Mouse (Mus musculus): ENCODE measurements around the gene Igfn1.
A peak's percentile ranks its signal among the peaks of the same experiment; 100 is the strongest.

The Igfn1 gene

GRCm38 (mm10) chr1:136007211-136008158 lies 1.3 kb upstream of the Igfn1 start, which contains the start of gene Tmem9:
Gene Tmem9 (plus strand): TSS chr1:136008150.
- DNase-seq (ENCODE audit: low spot score in 2 of 2) = peak; percentile 31 to 54

GRCm38 (mm10) chr1:136001438-136001837 lies 4.7 kb downstream of the Igfn1 start:
- no peak for DNase-seq (ENCODE audit: low spot score in 2 of 2)

DNA sequence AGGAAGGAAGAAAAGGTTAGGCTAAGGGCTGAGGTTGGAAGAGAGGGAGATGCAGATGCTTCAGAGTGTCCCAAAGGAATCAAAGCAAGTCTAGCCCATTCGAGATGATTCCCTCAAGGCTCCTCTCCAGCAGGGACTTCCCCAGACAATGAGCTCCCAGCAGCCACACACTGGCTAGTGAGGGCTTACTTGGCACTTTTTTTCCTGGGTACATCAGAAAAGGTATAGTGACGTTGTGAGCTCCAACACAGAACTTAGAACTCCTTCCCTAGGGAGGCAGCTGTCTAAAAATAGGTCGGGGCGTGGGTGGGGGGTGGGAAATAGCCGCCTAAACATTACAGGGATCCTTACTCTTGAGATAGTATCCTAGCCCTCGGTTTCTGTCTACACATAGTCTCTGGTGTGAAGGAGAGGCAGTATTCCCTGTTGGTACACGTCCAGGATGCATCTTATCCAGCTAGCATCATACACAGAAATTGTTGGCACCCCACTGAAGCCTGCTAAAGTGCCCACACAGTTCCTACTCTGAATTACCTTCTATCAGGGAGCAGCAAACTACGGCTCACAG lies 6.3 kb downstream of the Igfn1 start:
- no peak for DNase-seq (ENCODE audit: low spot score in 2 of 2)

DNA sequence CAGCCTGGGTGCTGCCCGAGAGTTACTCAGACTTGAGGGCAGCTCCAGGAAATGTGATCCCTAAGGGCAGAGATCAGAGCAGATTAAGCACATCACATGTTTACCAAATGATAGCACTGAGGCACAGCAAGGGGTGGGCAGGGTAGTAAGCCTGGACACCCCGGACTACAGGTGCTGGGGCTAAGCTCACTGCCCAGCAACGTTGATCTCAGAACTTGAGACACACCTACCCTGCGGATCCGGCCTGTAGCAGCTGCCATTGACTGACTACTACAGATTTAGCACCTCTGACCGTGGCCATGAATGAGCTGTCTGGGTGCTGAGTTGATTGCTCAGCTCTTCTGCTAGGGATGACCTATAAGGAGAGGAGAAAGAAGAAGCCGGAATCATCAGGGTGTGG lies 8.6 kb downstream of the Igfn1 start:
- DNase-seq (ENCODE audit: low spot score in 2 of 2) = no peak

DNA sequence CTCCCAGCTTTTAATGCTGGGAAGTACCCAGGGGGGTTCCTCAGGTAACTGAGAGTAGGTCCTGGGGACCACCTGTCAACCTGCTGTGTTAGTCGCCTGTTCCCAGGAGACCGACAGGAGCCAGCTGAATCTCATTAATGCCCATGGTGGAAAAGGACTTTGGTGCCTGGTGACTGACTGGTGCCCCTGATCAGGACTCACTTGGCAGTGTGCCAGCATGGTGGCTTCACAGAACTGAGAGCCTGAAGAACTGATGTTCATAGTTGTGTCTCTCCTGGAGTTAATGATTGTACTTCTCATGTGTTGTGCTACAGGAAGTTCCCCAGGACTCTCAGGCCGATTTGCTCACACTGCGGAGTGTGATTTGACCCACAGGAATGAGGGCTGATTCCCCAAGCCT lies 12.7 kb downstream of the Igfn1 start:
- DNase-seq (ENCODE audit: low spot score in 2 of 2) = no peak

- no peak for DNase-seq (ENCODE audit: low spot score in 2 of 2)
Measured at GRCm38 (mm10) chr1:135989876-135990275, 16.3 kb downstream of the Igfn1 start.

DNA sequence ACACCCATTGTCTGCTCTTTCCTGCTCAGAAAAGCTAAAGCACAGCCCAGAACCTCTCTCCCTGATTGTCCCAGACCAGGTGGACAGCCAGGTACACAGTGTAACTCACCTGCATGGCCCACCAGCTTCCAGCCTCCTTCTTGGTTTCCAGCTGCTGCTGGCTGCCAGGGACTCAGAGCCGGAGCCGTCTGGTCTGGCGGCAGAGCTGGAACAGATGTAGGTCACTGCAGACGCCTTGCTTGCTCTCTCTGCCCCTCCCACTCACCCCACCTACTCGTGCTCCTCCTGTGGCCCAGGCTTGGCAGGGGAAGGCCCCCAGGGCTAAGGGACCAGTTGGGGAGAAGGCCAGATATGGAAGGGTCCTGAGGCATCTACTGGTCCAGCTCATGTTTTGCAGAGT lies 22.0 kb downstream of the Igfn1 start:
- no peak for DNase-seq (ENCODE audit: low spot score in 2 of 2)

GRCm38 (mm10) chr1:135972576-135972975 lies 33.6 kb downstream of the Igfn1 start:
- no peak for DNase-seq (ENCODE audit: low spot score in 2 of 2)

DNA sequence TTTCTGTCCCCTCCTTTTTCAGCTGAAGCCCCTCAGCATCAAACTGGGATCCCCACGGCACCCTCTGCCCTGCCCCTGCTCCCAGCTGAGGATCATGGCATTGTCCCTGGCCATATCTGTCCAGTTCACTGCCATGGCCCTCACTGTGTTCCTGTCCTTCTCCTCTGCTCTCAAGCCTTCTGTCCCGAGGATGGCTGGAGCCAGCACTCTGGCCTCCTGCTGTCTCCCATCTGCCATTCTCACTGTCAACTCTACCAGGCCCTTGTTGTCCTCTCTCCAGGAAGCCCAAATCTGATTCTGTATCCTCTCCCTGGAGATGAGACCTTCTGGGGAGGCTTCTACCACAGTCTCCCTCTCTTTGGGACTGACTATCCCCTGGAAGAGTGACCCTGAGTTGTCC lies 35.7 kb downstream of the Igfn1 start:
- DNase-seq (ENCODE audit: low spot score in 2 of 2) = no peak

- no peak for DNase-seq (ENCODE audit: low spot score in 2 of 2)
Measured at GRCm38 (mm10) chr1:135967739-135968138, 38.4 kb downstream of the Igfn1 start.

- peak in 1 of 2 experiments; percentile 34 for DNase-seq (ENCODE audit: low spot score in 2 of 2)
Measured at GRCm38 (mm10) chr1:135964561-135964960, 41.6 kb downstream of the Igfn1 start.

- no peak for DNase-seq (ENCODE audit: low spot score in 2 of 2)
Measured at GRCm38 (mm10) chr1:135963177-135963576, 43.0 kb downstream of the Igfn1 start.

GRCm38 (mm10) chr1:135958483-135958882 lies 47.7 kb downstream of the Igfn1 start:
- peak in 1 of 2 experiments; percentile 37 for DNase-seq (ENCODE audit: low spot score in 2 of 2)

DNA sequence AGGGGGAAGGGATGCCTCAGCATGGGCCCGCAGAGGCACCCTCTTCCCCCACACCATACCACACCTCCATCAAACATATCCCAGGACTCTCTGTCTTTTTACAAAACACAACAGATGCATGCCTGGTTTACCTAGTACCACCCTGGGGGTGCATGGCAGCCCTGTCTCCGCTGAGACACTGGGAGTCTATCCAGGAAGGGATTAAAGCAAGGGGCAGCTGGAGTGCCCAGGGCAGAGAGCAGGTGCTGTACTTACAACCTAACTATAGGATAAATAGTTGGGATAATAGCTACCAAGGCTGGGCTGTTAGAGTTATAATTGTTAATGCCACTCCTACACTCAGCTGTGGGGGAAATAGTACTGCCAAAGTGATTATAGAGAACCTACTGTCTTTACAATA lies 57.3 kb downstream of the Igfn1 start:
- no peak for DNase-seq (ENCODE audit: low spot score in 2 of 2)

DNA sequence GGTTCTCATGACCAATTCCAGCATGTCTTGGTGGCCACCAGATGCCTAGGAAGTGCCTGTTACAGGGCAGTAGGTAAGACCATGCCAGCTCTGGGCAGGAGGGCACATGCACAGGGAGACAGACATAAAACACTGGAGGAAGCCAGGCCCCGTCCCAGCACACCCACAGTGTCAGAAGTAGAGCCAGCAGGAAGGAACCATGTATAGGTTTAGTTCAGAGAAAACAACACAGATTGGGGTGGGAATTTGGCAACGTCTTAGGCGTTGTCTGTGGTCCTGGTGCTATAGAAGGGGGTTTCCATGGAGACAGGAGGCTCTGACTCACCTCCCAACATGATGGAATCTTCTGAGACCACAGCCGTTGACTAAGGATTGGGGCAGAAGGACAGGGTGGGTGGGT lies 59.9 kb downstream of the Igfn1 start:
- DNase-seq (ENCODE audit: low spot score in 2 of 2) = peak; percentile 28 to 35

DNA sequence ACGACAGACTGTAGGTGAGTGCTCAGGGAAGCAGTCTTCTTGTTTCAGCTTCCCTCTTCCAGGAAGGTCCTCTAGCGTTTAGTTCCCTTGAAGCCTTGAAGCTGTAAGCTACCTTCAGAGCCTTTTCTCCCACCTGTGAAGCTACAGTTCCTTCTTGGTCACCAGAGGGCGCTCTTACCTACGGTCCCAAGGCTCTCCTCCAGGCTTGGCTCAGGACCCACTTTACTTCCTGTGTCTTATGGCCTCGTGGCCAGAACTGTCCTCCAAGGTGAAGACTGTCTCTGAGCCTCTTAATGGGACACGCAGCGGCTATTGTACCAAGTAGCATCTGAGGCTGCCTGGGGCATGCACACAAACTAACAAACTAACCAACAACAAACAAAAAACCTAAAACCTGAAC lies 60.4 kb downstream of the Igfn1 start:
- DNase-seq (ENCODE audit: low spot score in 2 of 2) = peak; percentile 32 to 47

GRCm38 (mm10) chr1:135944526-135945259 lies 61.4 kb downstream of the Igfn1 start:
- DNase-seq (ENCODE audit: low spot score in 2 of 2) = peak; percentile 79 to 90

GRCm38 (mm10) chr1:135943713-135944112 lies 62.4 kb downstream of the Igfn1 start:
- DNase-seq (ENCODE audit: low spot score in 2 of 2) = no peak

GRCm38 (mm10) chr1:135942116-135942515 lies 64.0 kb downstream of the Igfn1 start:
- peak in 1 of 2 experiments; percentile 10 for DNase-seq (ENCODE audit: low spot score in 2 of 2)

- DNase-seq (ENCODE audit: low spot score in 2 of 2) = no peak
Measured at GRCm38 (mm10) chr1:135941259-135942006, 64.7 kb downstream of the Igfn1 start.

DNA sequence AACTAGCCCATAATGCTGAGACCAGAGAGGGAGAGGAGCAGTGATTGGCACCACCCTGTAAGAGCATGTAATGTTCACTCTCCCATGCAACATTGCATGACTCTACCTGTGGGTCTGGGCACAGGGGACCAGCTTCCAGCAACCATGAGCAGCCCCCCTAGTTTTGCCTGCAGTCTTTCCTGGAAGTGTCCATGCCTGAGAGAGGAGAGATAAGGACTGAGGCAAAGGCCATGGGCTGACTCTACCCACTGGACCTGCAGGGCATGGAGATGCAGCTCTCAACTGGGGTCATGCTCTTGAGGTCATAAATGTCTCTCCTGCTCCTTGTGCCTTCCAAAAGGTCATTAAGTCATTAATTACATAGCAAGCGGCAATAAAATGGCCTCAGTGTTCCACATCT lies 70.1 kb downstream of the Igfn1 start:
- no peak for DNase-seq (ENCODE audit: low spot score in 2 of 2)

Data from frontal cortex, postnatal 36 days (tissue).